Mouse (Mus musculus) cerebellum, adult 11-12 months (tissue): ENCODE measurements around the gene Qrfp.
A peak's percentile ranks its signal among the peaks of the same experiment; 100 is the strongest.

Experiments used
- DNase-seq: peaks from one replicate; pipeline ENCODE4 v3.0.0; 2022

Gene Qrfp

GRCm38 (mm10) chr2:31814699-31815098, 4.3 kb upstream of the Qrfp start:
- no peak for DNase-seq

GRCm38 (mm10) chr2:31813641-31814040, 3.3 kb upstream of the Qrfp start:
- DNase-seq, result no peak

- no peak for DNase-seq
These were observed 942 bp upstream of the Qrfp start for GRCm38 (mm10) chr2:31811086-31811958.

- no peak for DNase-seq
These were observed 1.0 kb downstream of the Qrfp start for GRCm38 (mm10) chr2:31809358-31809740.

- DNase-seq, result no peak
These were observed 1.7 kb downstream of the Qrfp start for GRCm38 (mm10) chr2:31808410-31809357.

- DNase-seq, result no peak
These were observed 3.6 kb downstream of the Qrfp start for GRCm38 (mm10) chr2:31806639-31807382.

- peak; percentile 67 for DNase-seq
These were observed 6.9 kb downstream of the Qrfp start for GRCm38 (mm10) chr2:31803480-31803879.

GRCm38 (mm10) chr2:31802811-31803210, 7.6 kb downstream of the Qrfp start:
- DNase-seq, result peak; percentile 54

- DNase-seq, result peak; percentile 77
These were observed 9.0 kb downstream of the Qrfp start for GRCm38 (mm10) chr2:31801416-31801815.

GRCm38 (mm10) chr2:31796943-31797342, 13.4 kb downstream of the Qrfp start:
- DNase-seq, result no peak

GRCm38 (mm10) chr2:31792611-31793010, 17.8 kb downstream of the Qrfp start:
- no peak for DNase-seq

GRCm38 (mm10) chr2:31791260-31791659, 19.1 kb downstream of the Qrfp start:
- DNase-seq, result no peak

GRCm38 (mm10) chr2:31790728-31791251, 19.6 kb downstream of the Qrfp start:
- no peak for DNase-seq

GRCm38 (mm10) chr2:31789215-31789614, 21.2 kb downstream of the Qrfp start:
- DNase-seq, result no peak

- DNase-seq, result no peak
These were observed 22.2 kb downstream of the Qrfp start for GRCm38 (mm10) chr2:31788227-31788626.

- peak; percentile 62 for DNase-seq
These were observed 23.4 kb downstream of the Qrfp start for GRCm38 (mm10) chr2:31787029-31787428.

- DNase-seq, result peak; percentile 70
These were observed 25.3 kb downstream of the Qrfp start for GRCm38 (mm10) chr2:31785074-31785473.

GRCm38 (mm10) chr2:31782958-31783602, 27.3 kb downstream of the Qrfp start:
- DNase-seq, result no peak

GRCm38 (mm10) chr2:31779258-31779657, 31.1 kb downstream of the Qrfp start:
- no peak for DNase-seq

GRCm38 (mm10) chr2:31776479-31776878, 33.9 kb downstream of the Qrfp start:
- DNase-seq, result no peak

- DNase-seq, result no peak
These were observed 39.5 kb downstream of the Qrfp start for GRCm38 (mm10) chr2:31770781-31771441.
